Mouse (Mus musculus) inflammation-experienced regulatory T-cells (primary cell): ENCODE data around the gene 1110059G10Rik. TPM values are rescaled to one million over a fixed set of nuclear protein-coding genes. Genes with fewer than 3 reads are reported as not detected.

ENCODE experiments used
- polyA plus RNA-seq, 2 experiments: library from polyadenylated mRNA; unstranded; fragments of 100-300 nt; shearing (Covaris generic); gene quantifications; one replicate each; pipeline ENCODE4 v1.2.1; 2017

1110059G10Rik gene
- 10 to 100 TPM; 28.2 to 36.6 TPM for polyA plus RNA-seq

DNA sequence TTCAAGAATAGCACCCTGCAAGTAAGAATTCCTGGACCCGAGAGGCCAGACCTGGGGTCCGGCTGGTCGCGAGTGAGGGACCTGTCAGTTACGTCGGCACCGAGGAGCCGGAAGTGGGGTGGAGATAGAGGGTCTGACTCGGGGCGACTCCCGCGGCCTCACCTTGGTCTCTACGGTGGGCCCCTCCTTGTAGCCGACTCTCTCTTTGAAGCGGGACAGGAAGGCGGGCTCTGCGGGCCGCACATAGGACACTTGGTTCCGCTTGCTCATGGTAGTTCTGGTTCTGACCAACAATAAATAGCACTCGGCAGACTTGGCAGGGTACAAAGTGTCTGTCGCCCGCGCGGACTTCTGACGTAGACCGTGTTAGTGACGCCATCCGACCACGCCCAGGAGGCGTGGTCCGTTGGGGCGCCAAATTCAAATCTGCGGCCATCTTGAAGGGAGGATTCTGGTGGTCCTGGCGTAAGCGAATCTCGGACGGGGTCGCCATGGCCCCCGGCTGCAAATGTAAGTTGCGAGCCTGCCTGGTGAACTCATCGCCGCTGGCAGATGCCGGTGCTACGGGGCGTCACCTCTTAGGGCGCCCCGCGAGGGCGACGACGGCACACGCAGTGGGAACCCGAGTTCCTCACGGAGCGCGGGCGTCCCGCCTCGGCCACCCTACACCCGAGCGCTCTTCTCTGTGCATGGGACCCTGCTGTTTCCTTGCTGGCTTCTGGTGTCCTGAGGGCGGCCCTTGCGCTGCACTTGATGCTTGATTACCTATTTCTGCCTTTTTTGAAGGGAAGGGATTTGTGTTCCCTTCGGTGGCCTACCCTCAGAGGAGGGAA lies at the start of gene 1110059G10Rik, which contains the start of gene Kif15:
1110059G10Rik (minus strand) TSS at position 358 of the 833 bp plus-strand sequence.
Kif15 (plus strand) TSS at position 404 of the 833 bp plus-strand sequence.

DNA sequence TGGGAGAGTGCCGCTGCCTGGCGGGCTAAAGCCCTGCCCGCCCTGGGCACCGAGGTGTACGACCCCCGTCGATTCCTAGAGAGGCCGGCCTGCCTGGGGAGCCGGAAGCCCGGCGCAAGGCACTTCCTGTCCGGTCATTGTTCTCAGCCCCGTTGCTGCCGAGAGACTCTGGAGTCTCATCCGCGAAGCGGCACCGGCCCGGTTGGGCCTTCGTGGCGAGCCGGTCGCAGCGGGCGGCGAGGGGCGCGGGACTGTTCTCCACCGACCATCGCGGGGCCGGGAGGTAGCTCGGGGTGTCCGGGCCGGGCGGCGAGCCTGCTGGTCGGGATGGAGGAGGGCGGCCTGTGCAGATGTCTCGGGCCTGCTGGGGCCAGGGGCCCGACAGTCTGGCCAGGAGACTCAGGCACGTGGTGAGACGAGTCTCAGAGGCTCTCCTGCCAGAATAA lies 27.8 kb downstream of the 1110059G10Rik start, which contains the start of gene Zfp105:
Zfp105 (plus strand) TSS at position 137 of the 446 bp plus-strand sequence.

Other genes starting within 250 kb of the 1110059G10Rik start
- under 1 TPM in 1 of 2 experiments, not detected in 1; 0.07 TPM for gene Topaz1, start 203.7 kb downstream of the 1110059G10Rik start, polyA plus RNA-seq
- gene Tcaim, start 145.5 kb downstream of the 1110059G10Rik start, polyA plus RNA-seq = 10 to 100 TPM; 18.1 to 20.6 TPM
- 1 to 10 TPM in 1 of 2 experiments, under 1 TPM in 1; 0.94 to 1.7 TPM for gene Gm35549, start 107.0 kb downstream of the 1110059G10Rik start, polyA plus RNA-seq
- 10 to 100 TPM; 49.3 to 58.1 TPM for gene Zfp445, start 85.0 kb downstream of the 1110059G10Rik start, polyA plus RNA-seq
- gene Zkscan7, start 65.3 kb downstream of the 1110059G10Rik start, polyA plus RNA-seq = 10 to 100 TPM in 1 of 2 experiments, 1 to 10 TPM in 1; 6.6 to 10.3 TPM
- gene Zfp105, start 27.9 kb downstream of the 1110059G10Rik start, polyA plus RNA-seq = not detected
- gene Kif15, start within 50 bp of the 1110059G10Rik start, polyA plus RNA-seq = 1 to 10 TPM; 4.9 to 7.1 TPM
- gene Tmem42, start 70.3 kb upstream of the 1110059G10Rik start, polyA plus RNA-seq = 10 to 100 TPM; 30.8 to 33.6 TPM
- gene Tgm4, start 83.7 kb upstream of the 1110059G10Rik start, polyA plus RNA-seq = 1 to 10 TPM in 1 of 2 experiments, under 1 TPM in 1; 0.80 to 5.8 TPM
- 10 to 100 TPM; 64.8 to 69.8 TPM for gene Zdhhc3, start 162.2 kb upstream of the 1110059G10Rik start, polyA plus RNA-seq
- gene Exosc7, start 162.2 kb upstream of the 1110059G10Rik start, polyA plus RNA-seq = 10 to 100 TPM; 83.1 to 95.3 TPM
- 1 to 10 TPM in 1 of 2 experiments, under 1 TPM in 1; 0.48 to 1.2 TPM for gene Clec3b, start 199.9 kb upstream of the 1110059G10Rik start, polyA plus RNA-seq